Mouse (Mus musculus) myocyte (in vitro differentiated cells): ENCODE measurements around the gene Sec22b. TPM values are rescaled to one million over a fixed set of nuclear protein-coding genes. Genes with fewer than 3 reads are reported as not detected.

Experiments
- H3K27me3 ChIP-seq: one replicate; pipeline ENCODE4 v1.6.1; 2011; ENCODE audit not compliant: control insufficient read depth, insufficient read depth, insufficient read length
- H3K36me3 ChIP-seq: one replicate; pipeline ENCODE4 v1.6.1; 2011; ENCODE audit not compliant: control insufficient read depth, insufficient read depth
- H3K4me2 ChIP-seq: one replicate; pipeline ENCODE4 v1.6.1; 2011; ENCODE audit warnings: low read depth, control low read depth
- H3K4me3 ChIP-seq: one replicate; pipeline ENCODE4 v1.5.1; 2011; ENCODE audit warnings: mild to moderate bottlenecking, control low read depth, moderate library complexity
- H3K79me2 ChIP-seq: one replicate; pipeline ENCODE4 v1.6.1; 2011; ENCODE audit not compliant: control insufficient read depth, insufficient read depth
- H3ac ChIP-seq: one replicate; pipeline ENCODE4 v1.6.1; 2011; ENCODE audit not compliant: control insufficient read depth, insufficient read length
- CEBPB ChIP-seq: IDR thresholded peaks from 2 replicates; pipeline ENCODE4 v1.6.1; 2011; ENCODE audit warnings: mild to moderate bottlenecking, moderate library complexity; ENCODE audit not compliant: poor library complexity, insufficient read depth, severe bottlenecking
- E2F4 ChIP-seq: IDR thresholded peaks from one replicate; pipeline ENCODE4 v1.6.1; 2011; ENCODE audit warnings: mild to moderate bottlenecking, control low read depth, moderate library complexity; ENCODE audit not compliant: insufficient read depth
- MAX ChIP-seq: IDR thresholded peaks from one replicate; pipeline ENCODE4 v1.6.1; 2011; ENCODE audit warnings: low read depth, mild to moderate bottlenecking, control low read depth
- MYOD1 ChIP-seq, 3 experiments: IDR thresholded peaks; one replicate each; pipeline ENCODE4 v1.6.1; 2011; ENCODE audit warnings: control low read depth in 2 of 3, low read depth in 2 of 3, mild to moderate bottlenecking in 2 of 3, moderate library complexity in 1 of 3; ENCODE audit not compliant: insufficient read length in 2 of 3, control insufficient read depth in 1 of 3
- MYOG ChIP-seq, 3 experiments: IDR thresholded peaks; one replicate each; pipeline ENCODE4 v1.6.1; 2011; ENCODE audit warnings: control low read depth in 2 of 3, low read depth in 2 of 3, mild to moderate bottlenecking in 2 of 3; ENCODE audit not compliant: insufficient read length in 2 of 3, control insufficient read depth in 1 of 3, insufficient read depth in 1 of 3
- POLR2A ChIP-seq: IDR thresholded peaks from one replicate; pipeline ENCODE4 v1.6.1; 2011; ENCODE audit warnings: low read depth, mild to moderate bottlenecking, control low read depth, moderate library complexity; ENCODE audit not compliant: insufficient read length
- POLR2AphosphoS2 ChIP-seq: IDR thresholded peaks from one replicate; pipeline ENCODE4 v1.6.1; 2011; ENCODE audit warnings: low read depth, control low read depth; ENCODE audit not compliant: insufficient read length
- REST ChIP-seq: IDR thresholded peaks from one replicate; pipeline ENCODE4 v1.6.1; 2011; ENCODE audit warnings: mild to moderate bottlenecking, control low read depth, moderate library complexity; ENCODE audit not compliant: insufficient read depth, insufficient read length
- SRF ChIP-seq: IDR thresholded peaks from one replicate; pipeline ENCODE4 v1.6.1; 2011; ENCODE audit warnings: low read depth; ENCODE audit not compliant: control insufficient read depth, insufficient read length
- TCF12 ChIP-seq: IDR thresholded peaks from one replicate; pipeline ENCODE4 v1.6.1; 2011; ENCODE audit warnings: mild to moderate bottlenecking, control low read depth; ENCODE audit not compliant: poor library complexity, insufficient read depth, severe bottlenecking
- TCF3 ChIP-seq: IDR thresholded peaks from one replicate; pipeline ENCODE4 v1.6.1; 2011; ENCODE audit warnings: low read depth, control low read depth; ENCODE audit not compliant: insufficient read length
- USF1 ChIP-seq: IDR thresholded peaks from one replicate; pipeline ENCODE4 v1.6.1; 2011; ENCODE audit warnings: low read depth, mild to moderate bottlenecking, control low read depth, moderate library complexity
- polyA plus RNA-seq: library from polyadenylated mRNA; unstranded; fragments of >200 nt; fragmentation: generic; extraction: Trizol; gene quantifications from one replicate; pipeline ENCODE4 v1.2.1, GENCODE M21; 2012; ENCODE audit warnings: missing spikeins

Sec22b gene
- polyA plus RNA-seq, 1 experiment: 55.6 TPM

- Histone ChIP-seq H3K4me3 (no peak overlapping the region), H3K27me3 (no peaks in the 10 kb centered on the region), H3K36me3 (no peaks in the 10 kb centered on the region), H3ac (no peak overlapping the region), H3K79me2 (no peaks in the 10 kb centered on the region), H3K4me2 (no peak overlapping the region)
- TF ChIP-seq CEBPB (no peak), REST (no peak), E2F4 (no peak), TCF12 (no peak), USF1 (no peak), SRF (no peak), MYOG (IDR thresholded peaks at IDR 0.05; ENCODE audit: control insufficient read depth in 1 of 3, insufficient read depth in 1 of 3, insufficient read length in 2 of 3, low read depth in 2 of 3) (no peak), MAX (no peak), TCF3 (no peak), POLR2A (no peak), POLR2AphosphoS2 (no peak), MYOD1 (IDR thresholded peaks at IDR 0.05; ENCODE audit: control insufficient read depth in 1 of 3, insufficient read length in 2 of 3, low read depth in 2 of 3) (no peak)
Observed at GRCm38 (mm10) chr3:97972200-97972599, 71.2 kb downstream of the Sec22b start.

- H3K36me3 ChIP-seq: no peaks in the 10 kb centered on the region
- no peak overlapping the region for H3K4me3 ChIP-seq
- H3K27me3 ChIP-seq: no peaks in the 10 kb centered on the region
- TF ChIP-seq MAX (no peak), USF1 (no peak), MYOD1 (IDR thresholded peaks at IDR 0.05; ENCODE audit: control insufficient read depth in 1 of 3, insufficient read length in 2 of 3, low read depth in 2 of 3) (no peak), POLR2AphosphoS2 (no peak), TCF12 (no peak), SRF (no peak), MYOG (IDR thresholded peaks at IDR 0.05; ENCODE audit: control insufficient read depth in 1 of 3, insufficient read depth in 1 of 3, insufficient read length in 2 of 3, low read depth in 2 of 3) (no peak), CEBPB (no peak), POLR2A (no peak), E2F4 (no peak), TCF3 (no peak), REST (no peak)
- no peak overlapping the region for H3ac ChIP-seq
- H3K79me2 ChIP-seq: no peaks in the 10 kb centered on the region
- no peak overlapping the region for H3K4me2 ChIP-seq
Observed at GRCm38 (mm10) chr3:97972707-97973106, 71.7 kb downstream of the Sec22b start.

Other genes starting within 250 kb of the Sec22b start
- 8.8 TPM for gene Prkab2, start 243.0 kb upstream of the Sec22b start, polyA plus RNA-seq
- gene Gm17651, start 226.5 kb upstream of the Sec22b start, polyA plus RNA-seq: not detected
- gene Pde4dip, start 12.5 kb upstream of the Sec22b start, polyA plus RNA-seq: 134 TPM
- gene Notch2, start 112.3 kb downstream of the Sec22b start, polyA plus RNA-seq: 15.1 TPM